Mouse (Mus musculus) frontal cortex, postnatal 36 days (tissue): ENCODE results near the gene Slc10a6.
A peak's percentile ranks its signal among the peaks of the same experiment; 100 is the strongest.

Experiments used
- DNase-seq, 2 experiments: peaks; one replicate each; pipeline ENCODE4 v3.0.0; 2022; ENCODE audit warnings: low spot score in 2 of 2

Slc10a6 gene

DNA sequence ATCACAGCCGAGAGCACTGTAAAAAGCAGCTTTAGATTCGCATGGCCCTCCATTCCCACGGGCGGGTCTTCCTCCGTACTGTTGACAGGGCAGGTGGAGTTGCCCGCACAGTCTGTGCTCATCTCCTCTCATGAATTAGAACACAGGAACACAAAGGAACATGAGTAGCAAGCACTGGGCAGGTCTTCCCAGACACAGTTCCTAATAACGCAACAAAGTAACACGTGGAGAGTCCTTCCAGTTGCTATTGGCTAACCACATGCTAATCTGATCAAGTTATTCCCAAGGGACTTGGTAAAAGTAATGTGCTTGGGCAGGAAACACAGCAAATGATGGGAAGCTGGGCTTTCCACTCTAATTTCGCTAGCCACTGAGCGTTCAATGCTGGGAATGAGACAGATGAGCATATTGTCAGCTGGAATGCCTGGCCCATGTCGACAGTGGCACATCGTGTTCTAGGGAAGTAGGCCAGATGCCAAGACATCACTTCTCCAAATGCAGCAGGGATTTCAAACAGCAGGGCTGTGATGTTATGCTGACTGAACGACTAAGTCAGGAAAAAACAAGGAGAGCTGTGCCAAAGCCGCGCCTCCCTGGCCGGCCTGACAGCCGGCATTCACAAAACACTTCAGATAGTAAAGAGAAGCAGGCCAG is at the start of gene Slc10a6:
Slc10a6 (minus strand) TSS at position 293 of the 654 bp plus-strand sequence.
- peak; percentile 56 to 60 for DNase-seq

DNA sequence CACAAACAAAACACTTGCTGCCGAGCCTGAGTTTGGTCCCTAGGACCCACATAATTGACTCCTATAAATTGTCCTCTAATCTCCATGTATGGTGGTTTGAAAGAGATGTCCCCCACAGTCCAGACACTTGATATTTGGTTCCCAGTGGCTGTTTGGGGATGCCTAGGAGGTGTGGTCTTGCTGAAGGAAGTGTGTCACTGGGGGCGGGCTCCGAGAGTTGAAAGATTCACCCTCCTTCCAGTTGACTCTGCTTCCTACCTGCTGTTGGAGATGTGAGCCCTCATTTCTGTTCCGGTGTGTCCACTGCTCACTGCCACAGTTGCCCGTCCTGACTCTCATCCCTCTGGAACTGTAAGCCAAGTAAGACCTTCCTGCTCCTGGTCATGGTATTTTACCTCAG is 49.8 kb upstream of the Slc10a6 start:
- DNase-seq: no peak

GRCm38 (mm10) chr5:103677894-103678293 is 48.7 kb upstream of the Slc10a6 start:
- DNase-seq: no peak

- DNase-seq: no peak
Observed at GRCm38 (mm10) chr5:103676289-103676881, 47.2 kb upstream of the Slc10a6 start.

- no peak for DNase-seq
Observed at GRCm38 (mm10) chr5:103674482-103674881, 45.3 kb upstream of the Slc10a6 start.

DNA sequence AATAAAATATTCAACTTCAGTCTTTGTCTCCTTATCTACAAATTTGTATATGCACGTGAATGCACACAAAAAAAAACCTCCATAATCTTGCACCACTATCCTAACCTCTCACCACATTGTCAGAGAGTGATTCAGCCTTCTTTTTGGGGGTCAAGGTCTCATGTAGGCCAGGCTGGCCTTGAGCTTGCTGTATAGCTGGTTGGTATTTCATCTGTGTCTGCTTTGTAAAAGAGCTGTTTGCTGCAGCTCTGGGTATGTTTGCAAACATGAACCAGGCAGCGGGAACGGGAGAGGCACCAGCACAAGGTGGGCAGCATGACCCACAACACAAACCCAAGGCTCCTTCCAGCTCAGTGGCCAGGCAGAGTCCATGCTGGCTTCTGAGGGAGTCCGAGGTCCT is 44.4 kb upstream of the Slc10a6 start:
- no peak for DNase-seq

- DNase-seq: no peak
Observed at GRCm38 (mm10) chr5:103671858-103672257, 42.7 kb upstream of the Slc10a6 start.

GRCm38 (mm10) chr5:103665876-103666275 is 36.7 kb upstream of the Slc10a6 start:
- no peak for DNase-seq

- DNase-seq: no peak
Observed at GRCm38 (mm10) chr5:103664932-103665331, 35.7 kb upstream of the Slc10a6 start.

DNA sequence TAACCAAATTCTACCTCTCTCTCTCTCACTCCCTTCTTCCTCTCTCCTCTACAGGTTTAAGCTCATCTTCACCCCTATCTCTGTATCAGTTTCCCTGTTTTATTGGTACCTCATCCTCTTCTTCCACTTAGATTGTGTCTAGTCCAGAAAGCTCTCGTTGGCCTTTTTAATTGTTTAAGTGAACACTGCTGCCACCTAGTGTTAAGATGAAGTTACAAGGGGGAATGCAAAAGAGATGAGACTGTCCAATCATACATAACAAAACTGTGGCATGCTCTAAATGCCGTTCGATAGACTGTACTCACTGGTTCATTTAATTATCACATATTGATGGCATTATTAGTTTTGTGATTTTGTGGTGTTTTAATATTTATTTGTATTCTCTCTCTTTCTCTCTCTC is 30.4 kb upstream of the Slc10a6 start:
- peak in 1 of 2 experiments; percentile 37 for DNase-seq

DNA sequence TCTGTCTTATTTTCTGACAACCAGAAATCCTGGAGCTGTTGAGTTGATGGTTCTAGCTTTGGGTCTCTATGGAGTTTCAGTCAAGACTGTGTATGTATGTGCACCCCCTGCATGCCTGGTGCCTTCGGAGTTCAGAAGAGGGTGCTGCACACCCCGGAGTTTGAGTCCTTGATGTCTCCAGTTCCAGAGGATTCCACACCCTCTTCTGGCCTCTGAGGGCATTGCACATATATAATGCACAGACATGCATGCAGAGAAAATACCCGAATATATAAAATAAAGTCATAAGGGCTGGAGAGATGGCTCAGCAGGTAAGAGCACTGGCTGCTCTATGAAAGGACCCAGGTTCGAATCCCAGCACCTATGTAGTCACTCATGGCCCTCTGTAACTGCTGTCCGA is 29.7 kb upstream of the Slc10a6 start:
- peak in 1 of 2 experiments; percentile 12 for DNase-seq

GRCm38 (mm10) chr5:103655346-103656118 is 26.3 kb upstream of the Slc10a6 start, which contains the start of gene 1700016H13Rik:
1700016H13Rik (minus strand) TSS chr5:103656010.
- peak; percentile 25 to 47 for DNase-seq

DNA sequence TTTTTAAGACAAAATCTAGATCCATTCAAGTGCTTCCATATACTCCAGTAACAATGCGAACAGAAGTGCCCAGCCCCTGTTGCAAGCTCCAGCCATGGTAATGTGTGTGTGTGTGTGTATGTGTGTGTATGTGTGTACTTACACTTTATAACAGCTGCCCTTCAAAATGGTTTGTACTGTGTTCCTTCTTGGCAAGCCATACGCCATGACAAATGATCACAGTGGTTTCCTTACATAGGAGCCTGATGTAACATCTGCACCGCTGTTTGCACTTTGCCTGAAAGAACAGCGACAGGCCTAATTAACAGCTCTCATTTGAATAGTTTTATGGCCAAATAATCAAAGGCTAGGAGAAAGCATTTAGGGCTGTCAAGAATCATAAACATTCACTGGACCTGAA is 25.6 kb upstream of the Slc10a6 start:
- no peak for DNase-seq

- DNase-seq: peak in 1 of 2 experiments; percentile 13
Observed at GRCm38 (mm10) chr5:103654225-103654624, 25.0 kb upstream of the Slc10a6 start.

DNA sequence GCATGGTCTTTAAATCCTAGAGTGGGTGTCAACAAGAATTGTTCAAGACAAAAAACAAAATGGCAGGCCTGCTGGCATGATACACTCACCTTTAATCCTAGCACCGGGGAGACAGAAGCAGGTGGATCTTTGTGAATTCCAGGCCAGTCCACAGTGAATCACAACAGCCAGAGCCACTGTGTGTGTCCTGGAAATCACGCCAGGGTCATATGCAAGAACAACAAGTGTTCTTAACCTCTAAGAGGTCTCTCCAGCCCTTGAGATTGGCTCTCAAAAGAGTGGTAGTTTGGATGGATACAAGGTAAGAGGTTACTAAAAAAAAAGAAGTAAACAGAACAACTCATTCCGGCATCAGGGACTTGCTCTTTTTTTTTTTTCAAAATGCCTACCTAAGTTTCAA is 18.1 kb upstream of the Slc10a6 start:
- DNase-seq: no peak

DNA sequence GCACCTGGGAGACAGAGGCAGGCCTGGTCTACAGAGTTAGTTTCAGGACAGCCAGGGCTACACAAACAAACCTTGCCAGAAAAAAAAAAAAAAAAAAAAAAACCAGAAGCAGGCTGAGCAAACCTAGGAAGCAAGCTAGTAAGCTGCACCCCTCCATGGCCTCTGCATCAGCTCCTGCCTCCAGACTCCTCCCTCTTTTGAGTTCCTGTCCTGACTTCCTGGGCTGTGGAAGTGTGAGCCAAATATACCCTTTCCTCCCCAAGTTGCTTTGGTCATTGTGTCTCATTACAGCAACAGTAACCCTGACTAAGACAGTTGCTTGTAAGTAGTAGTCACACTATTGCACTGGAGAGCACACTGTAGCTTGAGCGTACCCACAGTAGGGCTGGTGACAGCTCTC is 15.0 kb upstream of the Slc10a6 start:
- no peak for DNase-seq

GRCm38 (mm10) chr5:103637162-103637561 is 8.0 kb upstream of the Slc10a6 start:
- no peak for DNase-seq

- no peak for DNase-seq
Observed at GRCm38 (mm10) chr5:103629854-103630580, 814 bp upstream of the Slc10a6 start.

DNA sequence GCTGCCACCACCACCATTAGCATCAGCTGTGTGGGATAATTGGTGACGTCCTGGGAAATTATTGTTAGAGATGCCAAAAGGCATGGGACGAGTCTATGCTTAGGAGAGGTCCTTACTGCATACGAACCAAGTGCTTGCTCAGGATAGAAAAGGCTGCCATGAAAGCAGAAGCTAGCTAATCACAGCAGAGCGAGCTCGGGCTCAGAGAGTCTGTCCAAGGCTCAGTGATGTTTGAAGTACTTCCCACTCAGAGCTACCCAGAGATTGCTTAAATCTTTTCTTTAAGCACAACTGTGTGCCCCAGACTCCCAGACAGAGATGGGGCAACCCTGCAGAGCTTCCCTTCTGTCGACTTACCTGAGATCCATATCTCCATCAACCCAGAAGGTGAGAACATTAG is 704 bp downstream of the Slc10a6 start:
- DNase-seq: no peak

DNA sequence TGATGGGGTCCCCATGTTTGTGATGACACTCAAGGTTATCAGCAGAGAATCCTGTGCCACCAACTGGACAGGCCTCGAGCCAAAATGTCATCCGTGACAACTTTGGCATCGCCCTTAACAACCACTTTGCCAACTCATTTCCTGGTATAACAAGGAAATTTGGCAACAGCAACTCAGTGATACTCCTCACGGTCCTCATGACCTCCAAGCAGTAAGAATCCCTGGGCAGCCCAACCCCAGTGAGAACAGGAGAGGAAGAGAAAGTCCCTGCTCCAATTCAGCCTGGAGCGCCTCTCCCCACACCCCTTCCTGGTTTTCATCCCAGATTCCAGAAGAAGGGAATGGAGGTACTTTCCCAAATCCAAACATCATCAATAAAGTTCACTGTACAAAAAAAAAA is 4.4 kb downstream of the Slc10a6 start:
- DNase-seq: no peak

- no peak for DNase-seq
Observed at GRCm38 (mm10) chr5:103622321-103622720, 6.9 kb downstream of the Slc10a6 start.

DNA sequence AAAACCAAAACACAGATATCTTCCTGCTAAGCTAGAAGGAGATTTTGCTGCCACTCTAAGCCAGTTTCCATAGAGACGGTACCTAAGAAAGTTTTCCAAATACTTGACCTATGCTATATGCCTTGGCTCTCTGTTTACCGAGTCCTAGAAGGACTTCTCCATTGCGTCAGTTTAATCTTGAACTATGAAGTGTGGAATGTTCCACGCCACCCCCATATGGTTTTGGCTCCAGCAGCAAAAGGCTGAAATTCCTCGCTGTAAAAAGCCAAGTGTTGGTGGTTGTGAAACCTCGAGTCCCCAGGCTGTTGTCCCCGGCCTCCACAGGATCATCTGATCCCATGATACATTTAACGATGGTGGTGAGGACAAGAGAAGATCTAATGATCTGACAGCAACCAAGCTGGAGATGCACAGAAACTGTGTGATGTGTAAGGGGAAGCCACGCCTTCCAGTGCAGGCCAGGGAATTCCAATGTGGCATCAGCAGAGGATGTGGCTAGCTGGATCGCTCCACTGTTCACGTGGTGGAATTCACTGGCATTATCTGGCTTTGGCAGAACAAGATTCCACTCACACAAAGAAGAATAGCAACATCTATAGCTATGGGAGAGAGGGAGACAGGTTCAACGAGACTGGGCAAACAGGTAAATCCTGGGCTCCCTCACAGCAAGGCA is 8.8 kb downstream of the Slc10a6 start:
- DNase-seq: no peak
